Mouse (Mus musculus): ENCODE results near the gene Gstt4. TPM values are rescaled to one million over a fixed set of nuclear protein-coding genes. Genes with fewer than 3 reads are reported as not detected.

Gstt4 gene
- total RNA-seq, 1 experiment from 2014 or later = not detected

- ATAC-seq (ENCODE audit: extremely low read depth, insufficient number of reproducible peaks, low FRiP score, poor library complexity, severe bottlenecking) = no peak
Observed at GRCm38 (mm10) chr10:75839092-75839491, 16.7 kb upstream of the Gstt4 start.

- ATAC-seq (ENCODE audit: extremely low read depth, insufficient number of reproducible peaks, low FRiP score, poor library complexity, severe bottlenecking) = peak; percentile 24; the same call in 1 of the 2 replicates
Observed at GRCm38 (mm10) chr10:75837248-75837759, 15.0 kb upstream of the Gstt4 start, which contains the start of gene Gstt2. Gene Gstt2 (minus strand): TSS chr10:75837424.

- peak; percentile 20; the same call in 1 of the 2 replicates for ATAC-seq (ENCODE audit: extremely low read depth, insufficient number of reproducible peaks, low FRiP score, poor library complexity, severe bottlenecking)
Observed at GRCm38 (mm10) chr10:75835761-75836531, 13.6 kb upstream of the Gstt4 start.

- ATAC-seq (ENCODE audit: extremely low read depth, insufficient number of reproducible peaks, low FRiP score, poor library complexity, severe bottlenecking) = peak; percentile 40; the same call in 1 of the 2 replicates
Observed at GRCm38 (mm10) chr10:75835307-75835706, 13.0 kb upstream of the Gstt4 start.

GRCm38 (mm10) chr10:75834721-75835120 is 12.4 kb upstream of the Gstt4 start:
- ATAC-seq (ENCODE audit: extremely low read depth, insufficient number of reproducible peaks, low FRiP score, poor library complexity, severe bottlenecking) = no peak

GRCm38 (mm10) chr10:75834250-75834649 is 11.9 kb upstream of the Gstt4 start:
- peak; percentile 30; the same call in 1 of the 2 replicates for ATAC-seq (ENCODE audit: extremely low read depth, insufficient number of reproducible peaks, low FRiP score, poor library complexity, severe bottlenecking)

- ATAC-seq (ENCODE audit: extremely low read depth, insufficient number of reproducible peaks, low FRiP score, poor library complexity, severe bottlenecking) = no peak
Observed at GRCm38 (mm10) chr10:75833456-75834080, 11.2 kb upstream of the Gstt4 start.

GRCm38 (mm10) chr10:75832272-75832895 is 10.0 kb upstream of the Gstt4 start:
- peak; percentile 35; the same call in 1 of the 2 replicates for ATAC-seq (ENCODE audit: extremely low read depth, insufficient number of reproducible peaks, low FRiP score, poor library complexity, severe bottlenecking)

- ATAC-seq (ENCODE audit: extremely low read depth, insufficient number of reproducible peaks, low FRiP score, poor library complexity, severe bottlenecking) = no peak
Observed at GRCm38 (mm10) chr10:75830275-75830670, 7.9 kb upstream of the Gstt4 start.

GRCm38 (mm10) chr10:75829529-75830274 is 7.4 kb upstream of the Gstt4 start:
- ATAC-seq (ENCODE audit: extremely low read depth, insufficient number of reproducible peaks, low FRiP score, poor library complexity, severe bottlenecking) = no peak

GRCm38 (mm10) chr10:75828500-75828931 is 6.2 kb upstream of the Gstt4 start:
- ATAC-seq (ENCODE audit: extremely low read depth, insufficient number of reproducible peaks, low FRiP score, poor library complexity, severe bottlenecking) = no peak

- ATAC-seq (ENCODE audit: extremely low read depth, insufficient number of reproducible peaks, low FRiP score, poor library complexity, severe bottlenecking) = no peak
Observed at GRCm38 (mm10) chr10:75827668-75828360, 5.5 kb upstream of the Gstt4 start.

GRCm38 (mm10) chr10:75824530-75824929 is 2.2 kb upstream of the Gstt4 start:
- ATAC-seq (ENCODE audit: extremely low read depth, insufficient number of reproducible peaks, low FRiP score, poor library complexity, severe bottlenecking) = no peak

- ATAC-seq (ENCODE audit: extremely low read depth, insufficient number of reproducible peaks, low FRiP score, poor library complexity, severe bottlenecking) = no peak
Observed at GRCm38 (mm10) chr10:75823782-75824181, 1.4 kb upstream of the Gstt4 start.

GRCm38 (mm10) chr10:75819882-75820281 is 2.5 kb downstream of the Gstt4 start:
- no peak for ATAC-seq (ENCODE audit: extremely low read depth, insufficient number of reproducible peaks, low FRiP score, poor library complexity, severe bottlenecking)

- ATAC-seq (ENCODE audit: extremely low read depth, insufficient number of reproducible peaks, low FRiP score, poor library complexity, severe bottlenecking) = no peak
Observed at GRCm38 (mm10) chr10:75818641-75819040, 3.7 kb downstream of the Gstt4 start.

GRCm38 (mm10) chr10:75804217-75804616 is 18.1 kb downstream of the Gstt4 start:
- no peak for ATAC-seq (ENCODE audit: extremely low read depth, insufficient number of reproducible peaks, low FRiP score, poor library complexity, severe bottlenecking)

GRCm38 (mm10) chr10:75798176-75798696 is 24.1 kb downstream of the Gstt4 start, which contains the start of gene Gstt1:
Gene Gstt1 (minus strand): TSS chr10:75798584.
- no peak for ATAC-seq (ENCODE audit: extremely low read depth, insufficient number of reproducible peaks, low FRiP score, poor library complexity, severe bottlenecking)
